Mouse (Mus musculus): ENCODE measurements around the gene Cox8a. TPM values are rescaled to one million over a fixed set of nuclear protein-coding genes. Genes with fewer than 3 reads are reported as not detected.

The Cox8a gene
- polyA plus RNA-seq, 1 experiment from 2014 or later, result 1,011 TPM

- H3K4me1 ChIP-seq (replicated peaks), result peaks cover 42% of the 10 kb centered on the region
- ATAC-seq (ENCODE audit: low read depth), result no peak
- H3K27me3 ChIP-seq, result no peaks in the 10 kb centered on the region
- no peaks in the 10 kb centered on the region for H3K9me3 ChIP-seq
- H3K36me3 ChIP-seq, result no peaks in the 10 kb centered on the region; the same call in 1 of the 2 replicates
- H3K4me2 ChIP-seq, result peak overlapping the region; percentile 87
- WGBS, result 4% methylated on average over 13 of the region's 13 CpGs
- peak overlapping the region; percentile 73 for H3K4me3 ChIP-seq
- peak overlapping the region; percentile 88 for H3K27ac ChIP-seq (replicated peaks)
- peak overlapping the region; percentile 86 for H3K9ac ChIP-seq
Observed at GRCm38 (mm10) chr19:7240291-7240690, 22.9 kb upstream of the Cox8a start.

- Histone ChIP-seq H3K9me3 (no peaks in the 10 kb centered on the region), H3K9ac (peak overlapping the region; percentile 86), H3K27ac (replicated peaks) (no peak overlapping the region), H3K4me1 (replicated peaks) (peaks cover 42% of the 10 kb centered on the region), H3K27me3 (no peaks in the 10 kb centered on the region), H3K4me3 (peak overlapping the region; percentile 73), H3K4me2 (peak overlapping the region; percentile 87), H3K36me3 (no peaks in the 10 kb centered on the region; the same call in 1 of the 2 replicates)
- no peak for ATAC-seq (ENCODE audit: low read depth)
- WGBS, result 86% methylated on average over 3 of the region's 3 CpGs
Observed at GRCm38 (mm10) chr19:7239574-7239973, 22.2 kb upstream of the Cox8a start.

- WGBS, result 81% methylated on average over 4 of the region's 4 CpGs
- Histone ChIP-seq H3K27ac (replicated peaks) (no peak overlapping the region), H3K9me3 (no peaks in the 10 kb centered on the region), H3K27me3 (no peaks in the 10 kb centered on the region), H3K9ac (no peak overlapping the region), H3K36me3 (peaks cover 26% of the 10 kb centered on the region), H3K4me2 (no peak overlapping the region), H3K4me3 (no peak overlapping the region), H3K4me1 (replicated peaks) (peaks cover 42% of the 10 kb centered on the region)
- ATAC-seq (ENCODE audit: low read depth), result no peak
Observed at GRCm38 (mm10) chr19:7236742-7237141, 19.3 kb upstream of the Cox8a start.

DNA sequence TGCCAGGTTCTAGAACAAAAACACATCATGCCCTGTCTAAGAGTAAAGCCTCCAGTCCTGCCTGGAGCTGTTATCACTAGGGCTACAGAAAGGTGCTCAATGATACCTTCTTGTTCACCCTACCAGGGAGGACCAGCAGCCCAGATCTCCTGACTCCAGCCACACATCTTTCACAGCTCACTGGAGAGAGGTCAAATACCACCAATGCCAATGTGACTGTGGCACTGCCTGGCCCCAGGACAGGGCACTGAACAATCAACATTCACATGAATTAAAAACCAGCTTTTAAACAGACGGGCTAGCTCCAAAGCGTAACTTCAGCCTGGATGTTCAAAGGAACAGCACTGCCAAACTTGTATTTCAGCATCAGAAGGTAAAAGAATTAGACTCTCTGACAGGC, 18.6 kb upstream of the Cox8a start:
- Histone ChIP-seq H3K4me2 (no peak overlapping the region), H3K4me1 (replicated peaks) (peaks cover 37% of the 10 kb centered on the region), H3K9ac (no peak overlapping the region), H3K4me3 (no peak overlapping the region), H3K27ac (replicated peaks) (no peak overlapping the region), H3K9me3 (no peaks in the 10 kb centered on the region), H3K27me3 (no peaks in the 10 kb centered on the region), H3K36me3 (peaks cover 33% of the 10 kb centered on the region)
- WGBS, result 94% methylated on average over 2 of the region's 2 CpGs
- no peak for ATAC-seq (ENCODE audit: low read depth)

- H3K27me3 ChIP-seq, result no peaks in the 10 kb centered on the region
- ATAC-seq (ENCODE audit: low read depth), result no peak
Observed at GRCm38 (mm10) chr19:7235461-7235860, 18.0 kb upstream of the Cox8a start.

DNA sequence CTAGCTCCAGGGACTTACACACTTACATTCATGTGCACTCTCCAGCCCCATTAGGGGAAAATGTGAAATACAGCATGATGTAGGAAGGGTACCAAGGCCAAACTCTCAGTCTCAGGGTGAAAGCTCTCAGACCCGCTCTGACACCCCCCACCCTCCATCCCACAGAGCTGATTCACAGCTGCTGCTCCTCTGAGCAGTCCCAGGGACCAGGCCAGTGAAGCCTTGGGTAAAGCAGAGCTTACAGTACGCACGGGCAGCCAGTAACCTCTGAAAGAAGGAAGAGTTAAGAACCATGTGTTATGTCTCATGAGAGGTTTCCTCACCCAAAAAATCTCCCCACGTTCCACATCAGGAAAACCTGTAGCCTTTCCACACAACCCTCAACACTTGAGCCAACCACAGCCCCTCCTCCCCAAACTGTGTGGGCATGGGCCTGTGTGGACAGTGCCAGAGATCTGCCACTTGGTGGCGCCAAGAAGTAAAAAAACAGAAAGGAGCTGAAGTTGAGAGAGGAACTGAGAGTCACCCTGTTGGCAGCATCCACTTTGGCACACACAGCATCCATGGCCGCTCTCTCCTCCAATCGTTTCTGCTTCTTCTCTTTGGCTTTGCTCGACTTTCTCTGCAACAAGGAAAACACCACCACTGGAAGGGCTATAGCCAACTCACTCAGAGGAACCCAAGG, 17.3 kb upstream of the Cox8a start:
- no peak overlapping the region for H3K9ac ChIP-seq
- no peak overlapping the region for H3K4me3 ChIP-seq
- H3K4me1 ChIP-seq (replicated peaks), result peaks cover 29% of the 10 kb centered on the region
- ATAC-seq (ENCODE audit: low read depth), result peak; percentile 83
- no peak overlapping the region for H3K27ac ChIP-seq (replicated peaks)
- no peaks in the 10 kb centered on the region for H3K27me3 ChIP-seq
- H3K36me3 ChIP-seq, result peaks cover 46% of the 10 kb centered on the region
- H3K4me2 ChIP-seq, result no peak overlapping the region
- H3K9me3 ChIP-seq, result no peaks in the 10 kb centered on the region
- 61% methylated on average over 8 of the region's 8 CpGs for WGBS

More at GRCm38 (mm10) chr19:7235461-7235860, 18.0 kb upstream of the Cox8a start:
- H3K4me1 ChIP-seq (replicated peaks), result peaks cover 37% of the 10 kb centered on the region
- H3K9ac ChIP-seq, result peak overlapping the region; percentile 41; the same call in 1 of the 2 replicates
- H3K36me3 ChIP-seq, result peaks cover 39% of the 10 kb centered on the region
- WGBS, result 90% methylated on average over 9 of the region's 9 CpGs
- no peaks in the 10 kb centered on the region for H3K9me3 ChIP-seq
- no peak overlapping the region for H3K4me2 ChIP-seq
- no peak overlapping the region for H3K27ac ChIP-seq (replicated peaks)
- H3K4me3 ChIP-seq, result no peak overlapping the region

DNA sequence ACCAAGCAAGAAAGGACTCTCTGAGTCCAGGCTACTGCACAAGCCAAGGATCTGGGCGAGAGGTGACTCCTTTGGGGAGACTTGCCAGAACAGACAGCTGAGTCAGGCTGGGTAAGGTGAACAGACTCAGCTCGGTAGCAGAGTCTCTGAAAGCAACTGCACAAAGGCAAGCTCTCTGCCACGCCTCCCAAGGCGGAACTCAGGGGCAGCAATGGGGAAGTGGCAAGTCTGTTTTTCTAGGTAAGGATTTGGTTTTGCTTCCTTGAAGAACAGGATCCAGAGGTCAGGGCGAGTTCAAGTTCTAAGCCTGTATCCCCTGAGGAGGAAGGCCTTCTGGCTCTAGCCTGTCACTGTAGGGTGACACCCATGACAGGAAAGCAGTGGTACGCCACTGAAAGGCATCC, 9.1 kb upstream of the Cox8a start:
- no peak overlapping the region for H3K4me3 ChIP-seq
- no peaks in the 10 kb centered on the region for H3K4me1 ChIP-seq (replicated peaks)
- no peak overlapping the region for H3K4me2 ChIP-seq
- WGBS, result 82% methylated on average over 6 of the region's 6 CpGs
- no peaks in the 10 kb centered on the region for H3K27me3 ChIP-seq
- no peak for ATAC-seq (ENCODE audit: low read depth)
- H3K27ac ChIP-seq (replicated peaks), result no peak overlapping the region
- no peak overlapping the region for H3K9ac ChIP-seq
- H3K36me3 ChIP-seq, result peaks cover 60% of the 10 kb centered on the region
- H3K9me3 ChIP-seq, result no peaks in the 10 kb centered on the region

GRCm38 (mm10) chr19:7225096-7225690, 7.8 kb upstream of the Cox8a start:
- no peak for ATAC-seq (ENCODE audit: low read depth)
- H3K4me2 ChIP-seq, result no peak overlapping the region
- no peak overlapping the region for H3K9ac ChIP-seq
- 87% methylated on average over 9 of the region's 9 CpGs for WGBS
- no peaks in the 10 kb centered on the region for H3K4me1 ChIP-seq (replicated peaks)
- H3K27ac ChIP-seq (replicated peaks), result no peak overlapping the region
- no peaks in the 10 kb centered on the region for H3K9me3 ChIP-seq
- H3K36me3 ChIP-seq, result peaks cover 47% of the 10 kb centered on the region
- no peak overlapping the region for H3K4me3 ChIP-seq
- H3K27me3 ChIP-seq, result no peaks in the 10 kb centered on the region

GRCm38 (mm10) chr19:7224253-7224652, 6.8 kb upstream of the Cox8a start:
- Histone ChIP-seq H3K27me3 (no peaks in the 10 kb centered on the region), H3K4me2 (no peak overlapping the region), H3K4me1 (replicated peaks) (no peaks in the 10 kb centered on the region), H3K9me3 (no peaks in the 10 kb centered on the region), H3K27ac (replicated peaks) (no peak overlapping the region), H3K9ac (no peak overlapping the region), H3K4me3 (no peak overlapping the region), H3K36me3 (peaks cover 38% of the 10 kb centered on the region)
- no peak for ATAC-seq (ENCODE audit: low read depth)
- WGBS, result 88% methylated on average over 3 of the region's 3 CpGs

DNA sequence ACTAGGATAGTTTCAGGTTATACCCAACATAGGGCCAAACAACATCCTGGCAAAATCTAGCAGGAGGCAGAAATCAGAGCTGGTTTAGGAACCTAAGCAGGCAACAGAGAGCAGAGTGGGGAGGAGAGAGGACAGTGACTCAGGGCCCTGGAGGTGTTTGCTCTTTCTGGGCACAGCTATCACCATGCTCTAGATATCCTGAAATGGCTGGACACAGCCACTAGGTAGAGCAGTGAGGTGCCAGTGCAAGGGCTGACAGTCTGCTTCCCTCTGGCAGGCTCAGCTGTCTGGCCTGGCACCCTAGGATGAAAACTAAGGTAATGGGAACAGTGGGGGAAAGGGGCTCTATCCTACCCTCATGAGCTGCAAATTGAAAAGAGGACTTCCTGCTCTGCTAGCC, 6.1 kb upstream of the Cox8a start:
- no peak overlapping the region for H3K4me3 ChIP-seq
- H3K9me3 ChIP-seq, result no peaks in the 10 kb centered on the region
- no peak overlapping the region for H3K9ac ChIP-seq
- no peak overlapping the region for H3K4me2 ChIP-seq
- H3K27ac ChIP-seq (replicated peaks), result no peak overlapping the region
- H3K4me1 ChIP-seq (replicated peaks), result no peaks in the 10 kb centered on the region
- no peaks in the 10 kb centered on the region for H3K27me3 ChIP-seq
- H3K36me3 ChIP-seq, result peaks cover 30% of the 10 kb centered on the region
- ATAC-seq (ENCODE audit: low read depth), result no peak

DNA sequence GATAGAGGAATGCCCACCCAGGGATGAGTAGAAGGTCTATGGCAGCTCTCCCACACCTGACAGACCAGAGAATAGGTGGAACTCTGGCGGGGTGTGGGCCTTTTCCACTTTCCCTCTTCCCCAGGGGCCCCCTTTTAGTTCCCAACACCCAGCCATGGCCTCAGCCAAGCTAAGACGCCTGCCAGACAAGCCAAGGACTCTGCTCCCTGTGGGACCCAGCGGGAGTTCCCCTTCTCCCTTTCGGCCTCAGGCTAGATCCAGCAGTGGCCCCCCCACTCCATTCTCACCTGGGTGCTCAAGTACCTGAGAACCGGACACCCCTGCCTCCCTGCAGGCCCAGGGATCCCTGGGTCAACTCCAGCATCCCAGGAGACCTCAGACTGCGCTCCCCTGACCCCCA, 4.8 kb upstream of the Cox8a start:
- no peak overlapping the region for H3K4me3 ChIP-seq
- peaks cover 8% of the 10 kb centered on the region for H3K4me1 ChIP-seq (replicated peaks)
- 86% methylated on average over 6 of the region's 6 CpGs for WGBS
- H3K27ac ChIP-seq (replicated peaks), result no peak overlapping the region
- H3K9me3 ChIP-seq, result no peaks in the 10 kb centered on the region
- H3K9ac ChIP-seq, result no peak overlapping the region
- H3K4me2 ChIP-seq, result no peak overlapping the region
- no peak for ATAC-seq (ENCODE audit: low read depth)
- H3K36me3 ChIP-seq, result peaks cover 17% of the 10 kb centered on the region
- H3K27me3 ChIP-seq, result no peaks in the 10 kb centered on the region

DNA sequence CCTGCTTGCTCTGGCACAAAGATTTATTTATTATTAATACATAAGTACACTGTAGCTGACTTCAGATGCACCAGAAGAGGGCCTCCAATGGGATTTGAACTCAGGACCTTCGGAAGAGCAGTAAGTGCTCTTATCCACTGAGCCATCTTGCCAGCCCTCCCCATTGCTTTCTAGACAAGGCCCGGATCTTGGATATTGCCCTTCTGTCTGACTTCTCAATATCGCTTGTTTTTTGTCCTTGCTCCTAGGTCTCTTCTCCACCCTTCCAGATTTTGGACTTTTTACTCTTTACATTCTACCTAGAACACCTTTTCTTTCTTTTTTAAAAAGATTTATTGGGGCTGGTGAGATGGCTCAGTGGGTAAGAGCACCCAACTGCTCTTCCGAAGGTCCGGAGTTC, 1.3 kb upstream of the Cox8a start:
- H3K9ac ChIP-seq, result no peak overlapping the region
- WGBS, result 97% methylated on average over 5 of the region's 5 CpGs
- no peaks in the 10 kb centered on the region for H3K27me3 ChIP-seq
- no peak overlapping the region for H3K4me3 ChIP-seq
- H3K27ac ChIP-seq (replicated peaks), result no peak overlapping the region
- peaks cover 39% of the 10 kb centered on the region for H3K4me1 ChIP-seq (replicated peaks)
- peaks cover 20% of the 10 kb centered on the region for H3K36me3 ChIP-seq
- H3K4me2 ChIP-seq, result no peak overlapping the region
- H3K9me3 ChIP-seq, result no peaks in the 10 kb centered on the region
- no peak for ATAC-seq (ENCODE audit: low read depth)

GRCm38 (mm10) chr19:7217926-7218267, 481 bp upstream of the Cox8a start:
- H3K9me3 ChIP-seq, result no peaks in the 10 kb centered on the region
- peaks cover 29% of the 10 kb centered on the region for H3K36me3 ChIP-seq
- 0 out of 2 replicates have a peak overlapping the region, but pooled peaks have one; percentile 14 for H3K27ac ChIP-seq (replicated peaks)
- H3K9ac ChIP-seq, result peak overlapping the region; percentile 22; the same call in 1 of the 2 replicates
- peak overlapping the region; percentile 80 for H3K4me3 ChIP-seq
- WGBS, result 13% methylated on average over 6 of the region's 6 CpGs
- no peaks in the 10 kb centered on the region for H3K27me3 ChIP-seq
- H3K4me1 ChIP-seq (replicated peaks), result peaks cover 39% of the 10 kb centered on the region
- H3K4me2 ChIP-seq, result peak overlapping the region; percentile 67
- peak; percentile 19 for ATAC-seq (ENCODE audit: low read depth)
